Mouse (Mus musculus) G1E (cell line): ENCODE data around the gene Tln1. TPM values are rescaled to one million over a fixed set of nuclear protein-coding genes. Genes with fewer than 3 reads are reported as not detected.

Experiments
- ATAC-seq: 2 replicates; pipeline ENCODE4 v1.8.0; 2016; ENCODE audit warnings: mild to moderate bottlenecking; ENCODE audit not compliant: insufficient number of reproducible peaks, poor library complexity, low FRiP score, severe bottlenecking; ENCODE audit errors: extremely low read depth
- DNase-seq: peaks from one replicate; pipeline ENCODE4 v3.0.0; 2012; ENCODE audit warnings: low spot score
- H3K27me3 ChIP-seq: 2 replicates; pipeline ENCODE4 v1.6.1; 2012; ENCODE audit warnings: mild to moderate bottlenecking, low read length, inconsistent platforms; ENCODE audit not compliant: insufficient read depth
- H3K36me3 ChIP-seq: replicated peaks from 2 replicates; pipeline ENCODE3; 2012; ENCODE audit warnings: mild to moderate bottlenecking, inconsistent platforms
- H3K4me1 ChIP-seq: 2 replicates; pipeline ENCODE4 v1.6.1; 2012; ENCODE audit warnings: low read depth, low read length, inconsistent platforms, mixed read lengths; ENCODE audit not compliant: insufficient read depth
- H3K4me3 ChIP-seq: 2 replicates; pipeline ENCODE4 v1.5.1; 2012; ENCODE audit warnings: low read depth, mild to moderate bottlenecking, inconsistent platforms, low read length, moderate library complexity, mixed read lengths
- H3K9me3 ChIP-seq: replicated peaks from 2 replicates; pipeline ENCODE4 v1.6.1; 2012; ENCODE audit warnings: inconsistent platforms
- CTCF ChIP-seq: IDR thresholded peaks from 2 replicates; pipeline ENCODE4 v1.5.1; 2012; ENCODE audit warnings: low read depth, low read length, inconsistent platforms, mixed read lengths
- GATA1 ChIP-seq: IDR thresholded peaks from 2 replicates; pipeline ENCODE4 v1.6.1; 2012; ENCODE audit warnings: borderline replicate concordance, low read length, inconsistent platforms, mixed read lengths
- GATA2 ChIP-seq: IDR thresholded peaks from 2 replicates; pipeline ENCODE4 v1.6.1; 2012; ENCODE audit warnings: low read depth, low read length, inconsistent platforms, borderline replicate concordance
- POLR2AphosphoS5 ChIP-seq: IDR thresholded peaks from 2 replicates; pipeline ENCODE4 v1.6.1; 2012; ENCODE audit warnings: low read depth, low read length, inconsistent platforms; ENCODE audit not compliant: insufficient replicate concordance
- TAL1 ChIP-seq: conservative IDR thresholded peaks from 2 replicates; pipeline ENCODE4 v1.6.1; 2012; ENCODE audit warnings: low read depth, low read length, inconsistent platforms, mixed read lengths
- polyA plus RNA-seq: library from polyadenylated mRNA; stranded (reverse); fragments of >175 nt; gene quantifications from 2 replicates; pipeline ENCODE4 v1.2.3, GENCODE M21; 2012
- total RNA-seq, 2 experiments: library from RNA; stranded (forward) in 1 of 2; stranded (reverse) in 1 of 2; fragments of 200-1000 nt in 1 of 2; fragments of >200 nt in 1 of 2; fragmentation: Nextera tagmentation in 1 of 2; gene quantifications; 2 replicates each; pipeline ENCODE4 v1.2.3; 2014 to 2017

The Tln1 gene
- total and polyA plus RNA-seq, 3 experiments, result 163 to 262 (median 167) TPM

DNA sequence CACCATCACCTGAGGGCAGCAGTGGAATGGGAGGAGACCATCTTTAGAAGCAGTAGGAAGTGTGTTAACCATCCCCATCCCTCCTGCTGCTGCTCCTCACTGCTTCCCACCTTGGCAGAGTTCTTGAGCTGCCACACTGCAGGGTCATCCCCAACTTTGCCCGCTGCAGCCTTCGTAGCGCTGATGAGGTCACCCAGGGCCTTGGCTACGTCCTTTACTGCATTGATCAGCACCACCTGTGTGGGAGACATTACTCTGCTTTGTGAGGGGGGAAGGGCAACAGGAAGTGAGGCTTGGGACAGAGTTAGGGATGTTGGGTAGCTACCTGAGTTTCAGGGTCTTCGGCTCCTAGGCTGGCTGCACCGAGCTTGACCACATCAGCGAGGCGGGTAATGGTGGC lies 26.9 kb downstream of the Tln1 start:
- H3K4me1 ChIP-seq, result peaks cover 16% of the 10 kb centered on the region
- H3K36me3 ChIP-seq, result peaks cover 99% of the 10 kb centered on the region
- H3K9me3 ChIP-seq, result no peaks in the 10 kb centered on the region
- TF ChIP-seq POLR2AphosphoS5, result no peak
- no peak for TF ChIP-seq CTCF
- TF ChIP-seq GATA2, result no peak
- no peak for TF ChIP-seq GATA1
- no peak for TF ChIP-seq TAL1
- H3K27me3 ChIP-seq, result no peaks in the 10 kb centered on the region
- ATAC-seq, result no peak
- DNase-seq, result no peak
- no peak overlapping the region for H3K4me3 ChIP-seq

DNA sequence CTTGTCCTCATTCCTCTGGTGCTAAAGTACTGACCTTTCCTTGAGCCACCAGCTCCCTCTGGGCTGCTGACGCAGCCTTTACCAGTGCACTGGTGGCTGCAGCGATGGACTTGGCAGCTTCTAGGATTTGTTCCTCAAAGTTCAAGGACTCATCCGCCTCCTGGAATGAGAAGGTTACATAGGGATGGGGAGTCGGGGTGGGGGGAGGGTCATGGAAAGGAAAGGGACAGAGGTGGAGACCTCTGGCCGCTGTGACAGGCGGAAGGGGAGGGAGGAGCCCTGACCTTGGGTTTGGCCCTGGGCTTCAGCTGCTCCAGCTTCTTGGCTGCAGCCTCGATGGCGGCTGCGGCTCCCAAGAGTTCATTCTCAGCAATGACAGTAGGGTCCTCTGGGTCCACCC lies 29.2 kb downstream of the Tln1 start:
- peaks cover 19% of the 10 kb centered on the region for H3K4me1 ChIP-seq
- ATAC-seq, result no peak
- H3K36me3 ChIP-seq, result peaks cover 84% of the 10 kb centered on the region

DNA sequence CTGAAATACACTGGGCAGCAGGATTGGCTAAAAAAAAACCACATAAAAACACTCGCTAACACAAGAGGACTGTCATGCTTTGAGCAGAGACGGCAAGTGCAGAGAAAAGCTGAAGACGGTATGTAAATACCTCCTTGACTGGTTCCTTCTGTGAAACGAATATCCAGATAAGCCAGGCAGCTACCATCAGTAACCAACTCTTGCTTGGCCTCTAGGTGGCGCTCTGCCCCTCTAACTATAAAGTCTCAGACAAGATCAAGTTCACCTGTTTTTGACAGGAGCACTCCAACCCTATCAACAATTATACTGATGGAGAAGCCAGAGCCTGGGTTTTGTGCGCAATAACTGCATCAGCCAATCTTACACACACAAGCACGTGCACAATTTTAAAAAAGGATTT lies 31.9 kb downstream of the Tln1 start:
- DNase-seq (peak; percentile 52), ATAC-seq (no peak)
- H3K27me3 ChIP-seq, result peaks cover 3% of the 10 kb centered on the region
- H3K36me3 ChIP-seq, result peaks cover 58% of the 10 kb centered on the region
- TF ChIP-seq CTCF (peak; percentile 68; the same call in 1 of the 2 replicates), POLR2AphosphoS5 (no peak), GATA2 (no peak), TAL1 (no peak)
- no peak overlapping the region for H3K4me3 ChIP-seq
- H3K4me1 ChIP-seq, result peaks cover 14% of the 10 kb centered on the region
- no peaks in the 10 kb centered on the region for H3K9me3 ChIP-seq

More for the DNA sequence above, 29.2 kb downstream of the Tln1 start:
- Histone ChIP-seq H3K9me3 (no peaks in the 10 kb centered on the region), H3K4me3 (no peak overlapping the region), H3K27me3 (no peaks in the 10 kb centered on the region)
- TF ChIP-seq CTCF (no peak), POLR2AphosphoS5 (no peak), TAL1 (no peak), GATA1 (no peak), GATA2 (no peak)
- DNase-seq, result no peak

DNA sequence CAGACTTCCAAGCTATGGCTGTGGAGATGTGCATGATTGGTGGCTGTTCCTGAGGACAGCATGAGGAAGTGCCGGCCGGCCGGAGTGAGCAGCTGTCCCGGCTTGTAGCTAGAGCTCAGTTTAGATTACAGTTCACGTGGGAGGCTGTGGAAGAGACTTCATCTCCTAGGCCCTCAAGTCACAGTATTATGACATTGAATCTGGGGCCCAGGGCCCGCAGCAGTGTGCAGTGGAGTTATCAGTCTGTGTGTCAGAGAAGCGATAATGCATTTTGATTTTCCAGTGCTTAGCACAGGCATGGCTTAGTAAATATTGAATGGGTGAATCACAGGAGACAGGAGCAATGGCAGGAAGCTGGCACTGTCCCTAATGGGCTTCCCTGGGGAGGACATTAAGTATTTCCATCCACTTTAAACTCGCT lies 32.4 kb downstream of the Tln1 start:
- TF ChIP-seq TAL1 (no peak), POLR2AphosphoS5 (no peak), CTCF (no peak), GATA2 (no peak), GATA1 (no peak)
- DNase-seq, result no peak
- peaks cover 53% of the 10 kb centered on the region for H3K36me3 ChIP-seq
- H3K4me3 ChIP-seq, result no peak overlapping the region
- peaks cover 10% of the 10 kb centered on the region; the same call in 1 of the 2 replicates for H3K4me1 ChIP-seq
- no peaks in the 10 kb centered on the region for H3K9me3 ChIP-seq
- peaks cover 7% of the 10 kb centered on the region for H3K27me3 ChIP-seq
- no peak for ATAC-seq

DNA sequence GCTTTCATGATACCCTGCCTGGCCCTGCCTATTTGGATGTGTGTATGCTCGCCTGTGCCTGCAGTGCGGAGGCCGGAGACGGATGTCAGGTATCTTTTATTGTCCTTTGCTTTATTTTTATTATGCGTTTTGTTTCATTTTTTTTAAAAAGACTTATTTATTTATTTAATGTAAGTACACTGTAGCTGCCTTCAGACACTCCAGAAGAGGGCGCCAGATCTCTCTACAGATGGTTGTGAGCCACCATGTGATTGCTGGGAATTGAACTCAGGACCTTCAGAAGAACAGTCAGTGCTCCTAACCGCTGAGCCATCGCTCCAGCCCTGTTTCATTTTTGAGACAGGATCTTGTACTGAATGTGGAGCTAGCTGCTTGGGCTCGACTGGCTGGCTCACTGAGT lies 34.0 kb downstream of the Tln1 start:
- Histone ChIP-seq H3K4me3 (no peak overlapping the region), H3K9me3 (no peaks in the 10 kb centered on the region), H3K27me3 (peaks cover 22% of the 10 kb centered on the region), H3K36me3 (peaks cover 37% of the 10 kb centered on the region), H3K4me1 (peaks cover 15% of the 10 kb centered on the region)
- ATAC-seq, result no peak
- DNase-seq, result no peak
- TF ChIP-seq CTCF (no peak), GATA2 (no peak), TAL1 (no peak), GATA1 (no peak), POLR2AphosphoS5 (no peak)

DNA sequence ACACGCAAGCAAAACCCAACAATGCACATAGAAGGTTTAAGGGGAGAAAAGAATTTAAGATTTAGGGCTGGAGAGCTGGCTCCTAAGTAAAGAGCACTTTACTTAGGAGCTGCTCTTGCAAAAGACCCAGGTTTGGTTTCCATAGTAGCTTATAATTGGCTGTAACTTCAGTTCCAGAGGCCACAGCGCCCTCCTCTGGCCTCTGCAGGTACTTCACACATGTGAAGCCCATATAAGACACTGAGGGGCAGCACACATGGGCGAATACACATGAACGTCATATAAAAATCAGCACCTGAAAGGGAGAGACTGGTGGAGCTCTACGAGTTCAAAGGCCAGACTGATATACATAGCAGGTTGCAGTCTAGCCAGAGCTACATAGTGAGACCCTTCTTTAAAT lies 34.6 kb downstream of the Tln1 start:
- no peak for DNase-seq
- no peak for TF ChIP-seq TAL1
- peak; percentile 47; the same call in 1 of the 2 replicates for TF ChIP-seq CTCF
- TF ChIP-seq POLR2AphosphoS5, result no peak
- no peak for TF ChIP-seq GATA2
- Histone ChIP-seq H3K36me3 (peaks cover 31% of the 10 kb centered on the region), H3K4me3 (no peak overlapping the region), H3K4me1 (peaks cover 21% of the 10 kb centered on the region), H3K9me3 (no peaks in the 10 kb centered on the region), H3K27me3 (peaks cover 28% of the 10 kb centered on the region)
- ATAC-seq, result no peak

DNA sequence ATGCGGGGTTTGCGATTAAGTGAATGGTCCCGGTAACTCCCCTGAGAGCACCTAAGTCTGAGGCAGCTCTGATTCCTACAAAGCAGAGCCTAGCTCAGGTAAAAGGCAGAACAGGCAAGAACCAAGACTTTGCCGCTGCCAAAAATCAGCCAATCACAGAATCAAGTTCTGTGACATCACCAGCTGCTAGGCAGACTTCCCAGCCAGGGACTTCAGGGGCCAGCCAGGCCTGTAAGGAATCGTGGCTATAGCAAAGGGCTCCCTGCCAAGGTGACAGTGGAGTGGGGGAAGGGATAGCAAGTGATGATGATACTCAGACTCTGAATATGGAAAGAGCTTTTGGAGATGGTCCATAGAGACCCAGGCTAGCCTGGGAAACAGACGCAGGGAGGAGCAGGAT lies 42.5 kb downstream of the Tln1 start:
- H3K36me3 ChIP-seq, result no peaks in the 10 kb centered on the region
- H3K27me3 ChIP-seq, result peaks cover 74% of the 10 kb centered on the region
- H3K4me1 ChIP-seq, result peaks cover 25% of the 10 kb centered on the region
- no peak overlapping the region for H3K4me3 ChIP-seq
- ATAC-seq (no peak; the same call in 1 of the 2 replicates), DNase-seq (peak; percentile 63)
- H3K9me3 ChIP-seq, result no peaks in the 10 kb centered on the region
- TF ChIP-seq POLR2AphosphoS5 (no peak), GATA2 (no peak), TAL1 (no peak), GATA1 (no peak), CTCF (no peak)
